Mouse (Mus musculus): ENCODE measurements around the gene Zfp691.

DNA sequence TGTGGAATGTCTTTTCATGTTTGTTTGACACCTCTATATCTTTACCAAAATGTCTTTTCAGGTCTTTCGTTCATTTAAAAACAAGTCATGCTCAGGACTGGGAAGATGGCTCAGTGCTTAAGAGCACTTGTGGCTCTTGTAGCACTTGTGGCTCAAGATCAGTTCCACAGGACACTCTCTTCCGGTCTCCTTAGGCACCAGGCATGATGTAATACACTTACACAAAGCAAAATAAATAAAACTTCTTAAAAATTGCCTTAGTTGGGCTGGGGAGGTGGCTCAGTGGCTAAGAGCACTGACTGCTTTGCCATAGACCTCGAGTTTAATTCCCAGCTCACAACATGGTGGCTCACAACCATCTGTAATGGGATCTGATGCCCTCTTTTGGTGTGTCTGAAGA, 12.6 kb downstream of the Zfp691 start:
- TF ChIP-seq CTCF (IDR thresholded peaks at IDR 0.05; ENCODE audit: low read depth) (no peak), EP300 (IDR thresholded peaks at IDR 0.05; ENCODE audit: low read depth) (no peak)

All from heart, postnatal 0 days (tissue).